Mouse (Mus musculus): ENCODE data around the gene Casc3.

DNA sequence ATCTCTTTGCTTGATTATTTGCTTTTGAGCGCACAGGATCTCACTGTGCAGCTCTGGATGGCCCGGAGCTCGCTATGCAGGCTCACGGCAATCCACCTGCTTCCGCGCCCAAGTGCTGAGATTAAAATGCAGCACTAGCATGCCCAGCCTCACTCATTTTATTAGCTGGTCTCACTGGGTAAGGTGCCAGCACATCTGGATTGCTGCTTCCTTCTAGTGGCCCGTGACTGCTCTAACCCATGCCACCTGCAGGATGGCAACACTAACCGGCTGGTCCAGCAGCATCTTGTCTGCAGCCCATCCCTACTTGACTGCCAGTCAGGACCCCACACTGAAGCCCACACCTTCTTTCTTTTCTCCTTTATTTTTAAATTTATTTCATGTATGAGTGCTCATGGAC is 49.4 kb downstream of the Casc3 start:
- TF ChIP-seq CHD2 (IDR thresholded peaks at IDR 0.05; ENCODE audit: low read length) (no peak), EP300 (IDR thresholded peaks at IDR 0.05; ENCODE audit: low read length) (no peak), ZC3H11A (IDR thresholded peaks at IDR 0.05; ENCODE audit: low read depth, low read length) (no peak), POLR2A (IDR thresholded peaks at IDR 0.05; ENCODE audit: low read depth, low read length) (no peak), HCFC1 (IDR thresholded peaks at IDR 0.05; ENCODE audit: low read depth, low read length) (no peak), USF2 (conservative IDR thresholded peaks at IDR 0.05; ENCODE audit: low read depth, low read length) (no peak), TCF12 (IDR thresholded peaks at IDR 0.05; ENCODE audit: low read depth, low read length) (no peak), MAFK (IDR thresholded peaks at IDR 0.05; ENCODE audit: insufficient replicate concordance, low read length) (no peak), TBP (conservative IDR thresholded peaks at IDR 0.05; ENCODE audit: low read depth, low read length) (no peak), CTCF (conservative IDR thresholded peaks at IDR 0.05 in 1 of 2, IDR thresholded peaks at IDR 0.05 in 1 of 2; ENCODE audit: low read depth in 2 of 2, low read length in 2 of 2) (no peak), ZNF384 (IDR thresholded peaks at IDR 0.05; ENCODE audit: low read depth, low read length) (no peak), CHD1 (IDR thresholded peaks at IDR 0.05; ENCODE audit: low read depth, low read length) (no peak)

Data from CH12.LX (cell line).